Mouse (Mus musculus) lung, embryonic 14.5 days (tissue): ENCODE data around the gene Hist1h2bf. TPM values are rescaled to one million over a fixed set of nuclear protein-coding genes. Genes with fewer than 3 reads are reported as not detected.
"Not testable (repeated sequence)": the region's sequence is repeated elsewhere in the genome, so short reads cannot be mapped to it uniquely, and the experiment has no call there.

Experiments
- ATAC-seq: fragments of 200-750 bp; cut with Nextera tagmentation; 2 replicates; pipeline ENCODE4 v1.8.0; 2017; ENCODE audit warnings: mild to moderate bottlenecking, moderate TSS enrichment, moderate library complexity; ENCODE audit not compliant: insufficient read depth
- DNase-seq: peaks from one replicate; pipeline ENCODE4 v3.0.0-alpha.2; 2015
- H3K27ac ChIP-seq: fragments of 300-500 bp; sonication (generic); 2 replicates; pipeline ENCODE4 v1.5.1; 2014; ENCODE audit warnings: low read depth, mild to moderate bottlenecking, moderate library complexity
- H3K27me3 ChIP-seq: fragments of 300-500 bp; sonication (generic); 2 replicates; pipeline ENCODE4 v1.6.1; 2014; ENCODE audit warnings: low read length, control low read depth; ENCODE audit not compliant: insufficient read depth
- H3K36me3 ChIP-seq: fragments of 300-500 bp; sonication (generic); 2 replicates; pipeline ENCODE4 v1.6.1; 2014; ENCODE audit warnings: control low read depth; ENCODE audit not compliant: insufficient read depth
- H3K4me1 ChIP-seq: fragments of 300-500 bp; sonication (generic); 2 replicates; pipeline ENCODE4 v1.6.1; 2014; ENCODE audit warnings: antibody characterized with exemption, control low read depth; ENCODE audit not compliant: insufficient read depth
- H3K4me2 ChIP-seq: fragments of 300-500 bp; sonication (generic); 2 replicates; pipeline ENCODE4 v1.6.1; 2014; ENCODE audit warnings: mild to moderate bottlenecking
- H3K4me3 ChIP-seq: fragments of 300-500 bp; sonication (generic); 2 replicates; pipeline ENCODE4 v1.5.1; 2014; ENCODE audit warnings: low read depth, low read length
- H3K9ac ChIP-seq: fragments of 300-500 bp; sonication (generic); 2 replicates; pipeline ENCODE4 v1.6.1; 2014
- H3K9me3 ChIP-seq: fragments of 300-500 bp; sonication (generic); 2 replicates; pipeline ENCODE4 v1.6.1; 2016; ENCODE audit warnings: low read depth, low read length, control low read depth
- CTCF ChIP-seq: IDR thresholded peaks from 2 replicates; pipeline ENCODE4 v1.5.1; 2016; ENCODE audit warnings: antibody characterized with exemption, low read depth
- WGBS: fragments of 180-500 bp; shearing (Covaris S2); extraction: QIAGEN DNeasy Blood & Tissue Kit; methylation state at CpG from one replicate; pipeline ENCODE4 v1.1.7; 2014; 5-methylcytosine and 5-hydroxymethylcytosine counted together
- polyA plus RNA-seq: library from polyadenylated mRNA; unstranded; fragments of >200 nt; fragmentation: Nextera tagmentation; extraction: Ambion mirVana; gene quantifications from 2 replicates; pipeline ENCODE4 v1.2.1, GENCODE M21; 2014

Gene Hist1h2bf
- polyA plus RNA-seq, 1 experiment from 2014 or later, result 12.2 TPM

DNA sequence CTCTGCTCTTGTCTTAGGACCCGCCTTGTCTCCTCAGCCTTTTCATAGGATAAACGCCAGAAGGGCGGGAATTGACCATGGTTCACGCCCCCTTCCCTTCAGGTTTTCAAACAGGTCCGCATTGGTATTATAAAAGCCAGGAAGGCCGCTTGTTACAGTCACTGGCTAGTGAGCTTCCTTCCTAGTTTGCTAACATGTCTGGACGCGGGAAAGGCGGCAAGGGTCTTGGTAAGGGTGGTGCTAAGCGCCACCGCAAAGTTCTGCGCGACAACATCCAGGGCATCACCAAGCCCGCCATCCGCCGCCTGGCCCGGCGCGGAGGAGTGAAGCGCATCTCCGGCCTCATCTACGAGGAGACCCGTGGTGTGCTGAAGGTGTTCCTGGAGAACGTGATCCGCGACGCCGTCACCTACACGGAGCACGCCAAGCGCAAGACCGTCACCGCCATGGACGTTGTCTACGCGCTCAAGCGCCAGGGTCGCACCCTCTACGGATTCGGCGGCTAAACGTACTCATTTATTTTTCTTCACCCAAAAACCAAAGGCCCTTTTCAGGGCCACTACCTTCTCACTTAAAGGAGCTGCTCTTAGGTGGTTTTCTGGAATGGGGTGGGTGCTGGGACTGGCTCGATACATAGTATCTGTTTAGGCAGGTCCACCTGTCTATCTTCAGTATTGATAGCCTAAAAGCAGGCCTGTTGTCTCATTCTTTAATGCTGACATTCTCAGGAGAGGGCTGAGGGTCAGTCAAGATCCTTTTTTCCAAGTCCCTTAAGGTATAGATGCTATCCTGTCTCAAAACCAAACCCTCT, 7.6 kb upstream of the Hist1h2bf start, which contains the start of gene Hist1h4d:
Gene Hist1h4d (plus strand): TSS at position 191 of the 811 bp plus-strand sequence.
- no peak for TF ChIP-seq CTCF
- ATAC-seq (peak; percentile 90), DNase-seq (peak; percentile 99)
- WGBS, result under 1% methylated on average over 43 of the region's 43 CpGs
- peak within 1 kb of the TSS; percentile 84 for H3K9ac ChIP-seq
- no peaks in the 10 kb centered on the region for H3K9me3 ChIP-seq
- no peaks in the 10 kb centered on the region for H3K36me3 ChIP-seq
- H3K4me1 ChIP-seq, result peaks cover 16% of the 10 kb centered on the region
- H3K27me3 ChIP-seq, result no peaks in the 10 kb centered on the region
- peak within 1 kb of the TSS; percentile 86 for H3K4me2 ChIP-seq
- peak within 1 kb of the TSS; percentile 58 for H3K4me3 ChIP-seq
- H3K27ac ChIP-seq, result peak within 1 kb of the TSS; percentile 99

DNA sequence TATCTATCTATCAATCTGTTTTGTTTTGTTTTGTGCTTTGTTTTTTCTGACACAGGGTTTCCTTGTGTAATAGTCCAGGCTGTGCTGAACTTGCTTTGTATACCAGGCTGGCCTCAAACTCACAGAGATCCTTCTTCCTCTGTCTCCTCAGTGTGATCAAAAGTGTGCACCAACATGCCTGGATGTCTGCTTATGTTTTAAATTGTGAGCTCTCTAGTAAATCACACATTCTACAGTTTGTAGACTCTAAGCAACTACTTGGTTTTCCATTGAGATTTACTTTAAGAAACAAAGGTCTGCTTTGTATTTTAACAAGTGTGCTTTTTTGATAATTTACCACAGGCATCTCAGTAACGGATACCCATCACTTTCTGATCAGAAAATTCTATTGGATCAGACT, 3.8 kb upstream of the Hist1h2bf start:
- 81% methylated on average over 1 of the region's 1 CpGs for WGBS
- no peak for ATAC-seq

DNA sequence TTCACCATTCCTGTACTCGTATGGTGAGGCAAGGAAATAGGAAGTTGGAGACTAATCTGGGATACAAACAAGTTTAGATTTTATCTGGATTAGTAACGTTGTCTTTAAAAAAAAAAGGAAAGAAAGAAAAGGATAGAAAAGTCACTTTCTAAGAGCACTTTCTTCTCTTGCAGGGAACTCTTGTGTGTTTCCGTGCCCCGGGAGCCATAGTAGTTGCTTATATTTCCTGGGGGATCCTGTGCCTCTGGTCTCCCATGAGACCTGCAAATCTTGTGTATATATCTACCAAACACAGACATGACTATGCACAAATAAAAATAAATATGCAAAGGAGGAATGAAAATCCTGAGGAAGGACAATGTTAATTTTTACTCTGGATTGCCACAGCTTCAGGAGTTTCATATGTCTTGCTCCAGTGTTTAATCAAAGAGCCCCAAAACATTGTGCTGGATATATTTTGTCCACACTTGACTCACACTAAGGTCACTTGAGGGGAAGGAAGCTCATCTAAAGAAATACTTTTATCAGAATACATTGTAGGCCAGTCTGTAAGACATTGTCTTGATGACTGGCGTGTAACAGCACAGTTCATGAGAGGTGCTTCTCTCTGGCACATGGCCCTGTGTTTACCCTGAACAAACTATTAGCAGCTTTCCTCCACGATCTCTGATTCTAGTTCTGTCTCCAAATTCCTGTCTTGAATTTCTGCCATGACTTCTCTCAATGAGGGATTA, 3.1 kb upstream of the Hist1h2bf start:
- peak; percentile 60 for DNase-seq
- no peaks in the 10 kb centered on the region for H3K9me3 ChIP-seq
- 0 out of 2 replicates have a peak, but pooled peaks cover 4% of the 10 kb centered on the region for H3K4me1 ChIP-seq
- peak overlapping the region; percentile 97 for H3K27ac ChIP-seq
- peak overlapping the region; percentile 45 for H3K4me3 ChIP-seq
- H3K9ac ChIP-seq, result peak overlapping the region; percentile 82
- no peaks in the 10 kb centered on the region for H3K36me3 ChIP-seq
- 24% methylated on average over 6 of the region's 6 CpGs for WGBS
- no peaks in the 10 kb centered on the region for H3K27me3 ChIP-seq
- TF ChIP-seq CTCF, result no peak
- H3K4me2 ChIP-seq, result peak overlapping the region; percentile 79
- no peak for ATAC-seq

More for the DNA sequence above, 3.8 kb upstream of the Hist1h2bf start:
- Histone ChIP-seq H3K27ac (peak overlapping the region; percentile 76; the same call in 1 of the 2 replicates), H3K9me3 (no peaks in the 10 kb centered on the region), H3K27me3 (no peaks in the 10 kb centered on the region), H3K4me1 (0 out of 2 replicates have a peak, but pooled peaks cover 4% of the 10 kb centered on the region), H3K4me2 (0 out of 2 replicates have a peak overlapping the region, but pooled peaks have one; percentile 27), H3K36me3 (no peaks in the 10 kb centered on the region), H3K9ac (no peak overlapping the region), H3K4me3 (no peak overlapping the region)
- peak; percentile 19 for DNase-seq
- TF ChIP-seq CTCF, result no peak

DNA sequence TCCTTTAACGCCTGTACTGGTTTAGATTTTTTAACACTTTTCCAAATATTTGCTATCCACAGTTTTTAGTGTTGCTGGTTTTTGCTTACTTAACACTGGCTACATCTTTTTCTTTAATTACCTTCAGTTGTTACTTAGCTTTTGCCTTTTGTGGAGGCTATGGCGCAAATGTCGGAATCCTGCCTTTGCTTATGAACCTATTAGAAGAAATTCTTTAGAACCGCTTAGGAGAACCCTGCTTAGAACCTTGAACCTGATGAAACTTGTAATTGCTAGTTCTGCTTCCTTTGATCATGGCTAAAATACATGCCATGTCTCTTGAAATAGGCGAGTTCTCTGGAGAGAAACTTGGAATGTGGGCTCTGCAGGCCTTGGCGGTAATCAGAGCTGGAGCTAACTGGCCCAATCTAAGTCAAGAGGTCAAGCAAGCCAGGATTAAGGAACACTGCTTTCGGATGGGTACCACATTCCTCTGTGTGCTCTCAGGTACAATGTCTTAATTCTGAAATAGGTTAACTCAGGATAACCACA, 2.4 kb upstream of the Hist1h2bf start:
- peak overlapping the region; percentile 82 for H3K9ac ChIP-seq
- H3K4me2 ChIP-seq, result peak overlapping the region; percentile 79
- no peak for TF ChIP-seq CTCF
- H3K36me3 ChIP-seq, result no peaks in the 10 kb centered on the region
- H3K9me3 ChIP-seq, result no peaks in the 10 kb centered on the region
- peak overlapping the region; percentile 97 for H3K27ac ChIP-seq
- peak; percentile 63 for DNase-seq
- WGBS, result 3% methylated on average over 7 of the region's 7 CpGs
- H3K4me1 ChIP-seq, result 0 out of 2 replicates have a peak, but pooled peaks cover 4% of the 10 kb centered on the region
- ATAC-seq, result no peak
- H3K27me3 ChIP-seq, result no peaks in the 10 kb centered on the region
- H3K4me3 ChIP-seq, result peak overlapping the region; percentile 45

DNA sequence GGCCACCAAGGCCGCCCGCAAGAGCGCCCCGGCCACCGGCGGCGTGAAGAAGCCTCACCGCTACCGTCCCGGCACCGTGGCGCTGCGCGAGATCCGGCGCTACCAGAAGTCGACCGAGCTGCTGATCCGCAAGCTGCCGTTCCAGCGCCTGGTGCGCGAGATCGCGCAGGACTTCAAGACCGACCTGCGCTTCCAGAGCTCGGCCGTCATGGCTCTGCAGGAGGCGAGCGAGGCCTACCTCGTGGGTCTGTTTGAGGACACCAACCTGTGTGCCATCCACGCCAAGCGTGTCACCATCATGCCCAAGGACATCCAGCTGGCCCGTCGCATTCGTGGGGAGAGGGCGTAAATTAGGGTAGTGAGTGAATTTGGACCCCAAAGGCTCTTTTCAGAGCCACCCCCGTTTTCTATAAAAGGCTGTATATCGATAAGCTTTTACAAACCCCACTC, 1.9 kb upstream of the Hist1h2bf start:
- H3K27me3 ChIP-seq, H3K4me1 ChIP-seq, DNase-seq, H3K36me3 ChIP-seq, ATAC-seq, H3K9me3 ChIP-seq: not testable (repeated sequence)
- Histone ChIP-seq H3K4me2 (peak overlapping the region; percentile 79), H3K9ac (peak overlapping the region; percentile 82), H3K4me3 (peak overlapping the region; percentile 45), H3K27ac (peak overlapping the region; percentile 97)
- WGBS, result 1% methylated on average over 12 of the region's 40 CpGs

DNA sequence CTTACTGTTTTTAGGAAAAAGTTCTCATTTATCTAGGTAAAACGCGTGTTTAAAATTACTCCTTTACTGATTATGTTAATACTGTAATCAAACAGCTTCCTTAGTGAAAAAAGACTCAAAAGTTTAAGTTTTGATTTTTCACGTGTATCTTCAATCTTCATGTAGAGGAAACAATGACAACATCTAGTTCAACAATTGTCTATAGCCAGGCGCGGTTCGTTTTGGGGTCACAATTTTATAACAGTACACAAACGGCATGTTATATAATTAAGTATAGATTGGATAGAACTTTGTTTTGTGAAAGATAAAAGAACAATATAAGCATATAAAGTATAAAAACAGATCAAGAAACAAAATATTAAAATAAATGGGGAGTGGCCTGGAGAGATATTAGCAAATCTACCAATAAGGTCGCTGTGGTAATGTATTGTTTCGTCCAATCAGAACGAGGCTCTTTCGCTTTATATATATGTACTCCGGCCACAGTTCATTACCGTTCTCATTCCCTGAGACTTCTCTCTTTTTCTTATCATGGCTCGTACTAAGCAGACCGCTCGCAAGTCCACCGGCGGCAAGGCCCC, 1.4 kb upstream of the Hist1h2bf start, which contains the start of gene Hist1h3d:
Gene Hist1h3d (plus strand): TSS at position 493 of the 581 bp plus-strand sequence.
- peak; percentile 56 for ATAC-seq
- Histone ChIP-seq H3K27ac (peak within 1 kb of the TSS; percentile 97), H3K27me3 (no peaks in the 10 kb centered on the region), H3K9ac (peak within 1 kb of the TSS; percentile 82), H3K9me3 (no peaks in the 10 kb centered on the region), H3K4me3 (peak within 1 kb of the TSS; percentile 45), H3K4me2 (peak within 1 kb of the TSS; percentile 79), H3K36me3 (no peaks in the 10 kb centered on the region), H3K4me1 (0 out of 2 replicates have a peak, but pooled peaks cover 4% of the 10 kb centered on the region)
- DNase-seq, result peak; percentile 96
- WGBS, result under 1% methylated on average over 18 of the region's 18 CpGs
- no peak for TF ChIP-seq CTCF

DNA sequence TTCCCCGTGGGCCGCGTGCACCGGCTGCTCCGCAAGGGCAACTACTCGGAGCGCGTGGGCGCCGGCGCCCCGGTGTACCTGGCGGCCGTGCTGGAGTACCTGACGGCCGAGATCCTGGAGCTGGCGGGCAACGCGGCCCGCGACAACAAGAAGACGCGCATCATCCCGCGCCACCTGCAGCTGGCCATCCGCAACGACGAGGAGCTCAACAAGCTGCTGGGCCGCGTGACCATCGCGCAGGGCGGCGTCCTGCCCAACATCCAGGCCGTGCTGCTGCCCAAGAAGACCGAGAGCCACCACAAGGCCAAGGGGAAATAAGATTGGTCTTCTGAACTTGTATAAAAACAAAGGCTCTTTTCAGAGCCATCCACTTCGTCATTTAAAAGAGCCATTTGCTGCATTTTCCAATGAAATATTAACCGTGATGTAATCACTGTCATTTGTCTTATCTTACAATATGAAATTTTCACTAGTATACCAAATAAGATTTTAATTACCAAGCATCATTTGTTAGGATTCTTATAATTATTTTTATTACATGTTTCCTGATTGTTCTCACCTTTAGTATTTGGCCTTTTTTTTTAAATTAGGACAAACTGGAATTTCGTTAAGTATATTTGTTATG, 662 bp upstream of the Hist1h2bf start:
- not testable (repeated sequence) for H3K36me3 ChIP-seq, H3K27me3 ChIP-seq, H3K9me3 ChIP-seq, H3K4me1 ChIP-seq
- under 1% methylated on average over 5 of the region's 39 CpGs for WGBS
- Histone ChIP-seq H3K27ac (peak overlapping the region; percentile 99), H3K4me3 (peak overlapping the region; percentile 45), H3K4me2 (peak overlapping the region; percentile 87), H3K9ac (peak overlapping the region; percentile 49)
- ATAC-seq (peak; percentile 0; the same call in 1 of the 2 replicates), DNase-seq (peak; percentile 64)

DNA sequence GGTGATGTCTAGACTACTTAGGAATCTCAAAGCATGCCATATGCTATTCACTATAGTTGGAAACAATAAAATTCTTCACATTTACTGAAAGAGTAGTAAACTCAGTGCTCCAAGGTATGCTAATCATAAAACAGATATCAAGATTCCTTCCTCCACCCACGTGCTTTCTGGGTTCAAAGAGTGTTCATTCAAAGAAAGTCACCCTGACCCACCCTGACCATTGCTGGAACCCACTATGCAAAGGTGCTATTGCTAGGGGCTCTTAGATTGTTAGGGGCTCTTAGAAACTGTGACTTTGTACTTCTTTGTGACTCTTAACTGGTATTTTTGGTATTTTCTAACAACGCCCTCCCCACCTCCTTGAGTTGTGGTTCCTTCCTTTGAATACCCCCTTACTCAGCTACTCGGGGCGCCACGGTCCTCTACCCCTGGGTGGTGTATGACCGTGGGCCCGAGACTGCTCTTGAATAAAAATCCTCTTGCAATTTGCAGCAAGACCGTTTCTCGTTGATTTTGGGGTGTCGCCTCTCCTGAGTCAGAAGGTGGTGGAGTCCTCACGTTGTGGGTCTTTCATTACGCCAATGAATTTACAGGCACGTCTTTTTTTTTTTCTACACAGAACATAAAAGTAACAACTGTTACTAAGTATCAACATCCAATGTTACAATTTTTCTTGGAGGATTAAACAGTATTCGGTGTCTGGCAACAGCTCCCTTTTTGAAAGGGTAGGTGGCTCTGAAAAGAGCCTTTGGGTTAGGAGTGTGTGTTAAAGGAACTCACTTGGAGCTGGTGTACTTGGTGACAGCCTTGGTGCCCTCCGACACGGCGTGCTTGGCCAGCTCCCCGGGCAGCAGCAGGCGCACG, 730 bp downstream of the Hist1h2bf start:
- not testable (repeated sequence) for ATAC-seq, H3K27me3 ChIP-seq, H3K36me3 ChIP-seq, H3K4me1 ChIP-seq, H3K9me3 ChIP-seq
- Histone ChIP-seq H3K27ac (peak overlapping the region; percentile 99), H3K4me2 (peak overlapping the region; percentile 87), H3K4me3 (peak overlapping the region; percentile 45), H3K9ac (peak overlapping the region; percentile 82)
- WGBS, result 4% methylated on average over 17 of the region's 20 CpGs
- DNase-seq, result peak; percentile 52
